Mouse (Mus musculus) B cell, adult (primary cell): ENCODE data around the gene Rac2. TPM values are rescaled to one million over a fixed set of nuclear protein-coding genes. Genes with fewer than 3 reads are reported as not detected.

ENCODE experiments used
- total RNA-seq: library from RNA; stranded (reverse); gene quantifications from 4 replicates; pipeline ENCODE4 v1.2.4, GENCODE M21; 2023; ENCODE audit not compliant: inconsistent age

Gene Rac2
- total RNA-seq = 801 to 929 TPM (median 877 TPM) in 4 replicates

GRCm38 (mm10) chr15:78572658-78573397 lies at the start of gene Rac2:
TSS of gene Rac2 (minus strand) at chr15:78572783.

GRCm38 (mm10) chr15:78596914-78597313 lies 24.3 kb upstream of the Rac2 start, which contains the start of gene Cyth4:
TSS of gene Cyth4 (plus strand) at chr15:78597047.

GRCm38 (mm10) chr15:78544561-78545001 lies 28.0 kb downstream of the Rac2 start, which contains the start of gene Sstr3:
TSS of gene Sstr3 (minus strand) at chr15:78544685.

GRCm38 (mm10) chr15:78530671-78531450 lies 41.7 kb downstream of the Rac2 start, which contains the start of gene C1qtnf6:
TSS of gene C1qtnf6 (minus strand) at chr15:78531416.

Other genes with a start within 250 kb of the Rac2 start
- gene Csf2rb, start 247.0 kb downstream of the Rac2 start, total RNA-seq = 24.3 to 48.8 TPM (median 30.5 TPM) in 4 replicates
- gene Tex33, start 176.9 kb downstream of the Rac2 start, total RNA-seq = not detected in 4 replicates
- 1.5 to 3.0 TPM (median 1.7 TPM) in 4 replicates for gene Tst, start 166.9 kb downstream of the Rac2 start, total RNA-seq
- 21.0 to 27.2 TPM (median 24.3 TPM) in 4 replicates for gene Mpst, start 166.4 kb downstream of the Rac2 start, total RNA-seq
- gene Kctd17, start 144.2 kb downstream of the Rac2 start, total RNA-seq = 0.42 TPM in 1 of 4 replicates, not detected in the others
- gene Tmprss6, start 104.1 kb downstream of the Rac2 start, total RNA-seq = not detected in 4 replicates
- gene Il2rb, start 77.5 kb downstream of the Rac2 start, total RNA-seq = 3.6 to 6.8 TPM (median 4.8 TPM) in 4 replicates
- gene C1qtnf6, start 41.4 kb downstream of the Rac2 start, total RNA-seq = not detected in 4 replicates
- not detected in 4 replicates for gene Sstr3, start 28.1 kb downstream of the Rac2 start, total RNA-seq
- gene Cyth4, start 24.3 kb upstream of the Rac2 start, total RNA-seq = 149 to 159 TPM (median 153 TPM) in 4 replicates
- 0.27 TPM in 1 of 4 replicates, not detected in the others for gene Elfn2, start 146.0 kb upstream of the Rac2 start, total RNA-seq
- gene Mfng, start 200.7 kb upstream of the Rac2 start, total RNA-seq = 68.2 to 81.4 TPM (median 78.0 TPM) in 4 replicates
- 0.10 to 0.72 TPM (median 0.27 TPM) in 4 replicates for gene Card10, start 230.3 kb upstream of the Rac2 start, total RNA-seq